Mouse (Mus musculus): Measurements from ENCODE around the gene Cda.

Gene Cda

DNA sequence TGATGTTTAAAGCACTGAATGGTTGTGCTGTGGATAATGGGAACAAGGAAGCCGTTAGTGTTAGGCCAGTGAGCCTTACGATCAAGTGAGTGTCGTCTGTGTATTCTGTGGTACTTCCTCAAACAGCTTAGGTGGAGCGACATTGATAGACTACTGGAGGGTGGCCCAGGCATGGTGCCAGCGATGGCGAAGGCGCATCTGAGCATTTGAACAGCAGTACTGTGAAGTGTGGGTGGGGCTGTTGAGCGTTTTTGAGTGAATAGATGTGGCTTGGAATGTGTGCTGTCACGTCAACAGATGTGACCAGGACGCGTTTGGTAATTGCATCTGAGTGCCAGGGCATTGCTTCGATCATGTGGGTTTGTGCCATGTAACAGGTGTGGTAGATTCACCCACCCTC is 60.1 kb downstream of the Cda start:
- no peak for DNase-seq (ENCODE audit: low spot score in 2 of 2)

DNA sequence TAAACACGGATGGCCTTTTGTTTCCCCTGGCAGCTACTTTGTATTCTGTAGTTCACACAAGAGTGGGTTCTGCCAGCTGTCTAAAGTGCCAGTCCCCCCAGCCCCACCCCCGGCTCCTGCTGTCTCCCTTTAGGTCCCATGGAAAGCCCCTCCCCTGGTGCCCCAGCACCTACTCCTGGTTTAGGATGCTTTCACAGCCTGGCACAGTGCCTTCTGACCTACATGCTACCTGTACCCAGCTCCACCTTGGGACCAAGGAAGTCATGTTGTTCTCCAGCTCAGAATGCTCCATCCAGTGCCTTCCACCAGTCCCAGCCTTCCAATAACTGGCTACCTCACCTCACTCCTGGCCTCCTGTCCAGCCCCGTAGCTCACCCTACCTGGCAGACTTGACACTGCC is 60.8 kb downstream of the Cda start:
- no peak for DNase-seq (ENCODE audit: low spot score in 2 of 2)

DNA sequence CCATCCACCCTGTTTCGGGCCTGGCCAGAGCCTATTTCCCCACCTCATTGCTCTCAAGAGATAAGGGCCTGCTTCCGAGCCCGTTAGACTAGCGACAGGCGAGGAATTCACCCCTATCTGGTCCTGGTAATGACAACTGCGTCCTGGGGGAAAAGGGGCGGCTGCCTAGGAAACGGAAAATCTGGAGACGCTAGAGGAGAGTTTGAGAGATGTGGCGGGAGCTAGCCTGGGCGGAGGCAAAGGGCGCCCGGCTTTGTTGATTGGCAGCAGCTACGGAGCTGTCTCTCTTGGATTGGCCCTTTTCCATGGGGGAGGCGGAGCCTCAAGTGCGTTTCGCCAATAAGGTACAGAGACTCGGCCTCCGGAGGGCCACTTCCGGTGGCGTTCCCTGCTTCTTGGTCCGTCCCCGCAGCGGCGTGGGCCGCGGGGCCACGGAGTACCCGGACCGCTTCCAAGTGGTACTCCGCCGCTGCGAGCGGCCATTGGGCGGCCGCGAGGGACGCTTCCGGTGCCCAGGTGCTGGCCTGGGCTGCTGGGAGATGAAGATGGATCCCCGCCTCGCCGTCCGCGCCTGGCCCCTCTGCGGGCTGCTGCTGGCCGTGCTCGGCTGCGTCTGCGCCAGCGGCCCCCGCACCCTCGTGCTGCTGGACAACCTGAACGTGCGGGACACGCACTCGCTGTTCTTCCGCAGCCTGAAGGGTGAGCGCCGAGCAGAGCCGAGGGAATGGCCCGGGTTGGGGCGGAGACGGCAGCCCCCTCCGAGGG is 63.3 kb downstream of the Cda start, which contains the start of gene Ddost:
Gene Ddost (plus strand): TSS at position 391 of the 765 bp plus-strand sequence.
- DNase-seq (ENCODE audit: low spot score in 2 of 2) = peak; percentile 96 to 98

DNA sequence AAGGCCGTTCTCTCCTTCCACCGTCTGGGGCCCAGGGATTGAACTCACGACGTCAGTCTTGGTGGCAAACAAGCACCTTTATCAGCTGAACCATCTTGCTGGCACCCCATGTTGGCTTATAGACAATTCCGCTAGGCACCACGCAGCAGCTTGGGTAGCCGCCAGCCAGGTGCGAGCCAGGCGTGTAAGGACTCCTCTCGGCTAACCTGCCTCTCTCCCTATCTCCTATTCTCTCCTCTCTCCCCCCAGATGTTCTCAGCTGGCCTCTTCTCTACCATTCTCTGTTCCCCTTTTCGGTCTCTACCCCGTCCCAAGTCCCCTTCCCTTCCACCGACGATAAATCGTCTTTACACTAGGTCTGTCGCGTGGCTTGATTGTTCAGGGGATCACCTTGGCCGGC is 64.0 kb downstream of the Cda start:
- DNase-seq (ENCODE audit: low spot score in 2 of 2) = no peak

DNA sequence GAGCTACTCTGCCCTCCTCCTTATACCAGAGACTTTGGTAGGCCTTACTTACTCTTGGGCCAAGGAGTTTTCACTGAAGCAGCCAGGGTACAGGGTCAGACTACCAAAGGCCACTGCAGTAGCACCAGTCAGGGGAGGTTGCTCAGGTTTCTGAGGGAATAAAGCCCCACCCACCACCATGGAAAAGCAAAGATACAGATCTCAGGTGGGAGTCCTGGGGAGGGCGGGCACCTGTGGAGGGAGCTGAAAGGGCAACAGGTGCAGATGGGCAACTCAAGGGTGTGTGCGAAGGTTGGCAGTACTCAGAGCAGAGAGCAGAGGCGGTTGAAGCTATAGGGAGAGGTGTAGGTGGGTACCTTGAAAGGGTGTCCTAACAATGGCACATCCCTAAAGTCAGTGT is 64.8 kb downstream of the Cda start:
- DNase-seq (ENCODE audit: low spot score in 2 of 2) = no peak

DNA sequence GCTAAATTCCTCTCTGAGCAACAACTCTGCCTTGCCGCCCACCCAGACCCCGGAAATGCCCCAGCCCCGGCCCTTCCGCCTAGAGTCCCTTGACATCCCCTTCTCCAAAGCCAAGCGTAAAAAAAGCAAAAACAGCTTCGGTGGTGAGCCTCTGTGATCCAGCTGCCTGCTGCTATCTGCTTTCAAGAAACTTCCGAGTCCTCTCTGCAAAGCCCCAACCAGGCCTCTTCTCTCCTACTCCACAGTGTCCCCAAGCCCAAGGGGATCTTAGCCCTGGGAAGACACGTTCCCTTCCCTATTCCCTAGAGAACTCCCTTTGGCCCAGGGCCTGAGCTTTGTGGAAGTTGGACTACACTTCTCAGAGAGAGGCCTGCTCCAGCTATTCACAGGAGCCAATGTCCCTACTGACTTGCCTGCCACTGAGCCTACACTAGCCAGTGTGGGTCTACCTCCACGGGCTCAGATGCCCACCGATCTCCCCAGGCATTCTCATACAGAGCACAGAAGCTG is 66.5 kb downstream of the Cda start:
- no peak for DNase-seq (ENCODE audit: low spot score in 2 of 2)

DNA sequence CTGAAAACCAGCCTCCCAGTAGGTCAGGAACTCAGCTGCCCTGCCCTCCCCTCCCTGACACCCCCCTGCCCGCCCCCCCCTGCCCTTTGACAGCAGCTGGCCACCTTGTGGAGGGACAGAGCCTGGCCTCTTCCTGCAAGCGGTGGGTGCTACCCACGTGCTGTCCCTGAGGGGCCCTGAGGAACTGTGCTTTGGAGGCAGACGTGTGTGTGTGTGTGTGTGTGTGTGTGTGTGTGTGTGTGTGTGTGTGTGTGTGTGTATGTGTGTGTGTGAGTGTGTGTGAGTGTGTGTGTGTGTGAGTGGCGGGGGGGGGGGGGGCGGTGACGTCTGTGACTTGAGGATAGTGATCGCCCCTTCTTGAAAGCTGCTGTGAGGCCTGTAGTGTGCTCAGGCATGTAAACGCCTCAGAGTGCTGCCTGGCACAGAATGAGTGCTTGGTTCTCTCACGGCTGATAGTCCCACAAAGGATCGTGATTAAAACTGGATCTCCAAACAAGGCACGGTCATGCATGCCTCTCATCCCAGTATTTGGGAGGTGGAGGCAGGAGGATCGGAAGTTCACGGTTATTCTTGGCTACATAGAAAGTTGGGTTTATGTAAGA is 73.7 kb downstream of the Cda start:
- DNase-seq (ENCODE audit: low spot score in 2 of 2) = no peak

DNA sequence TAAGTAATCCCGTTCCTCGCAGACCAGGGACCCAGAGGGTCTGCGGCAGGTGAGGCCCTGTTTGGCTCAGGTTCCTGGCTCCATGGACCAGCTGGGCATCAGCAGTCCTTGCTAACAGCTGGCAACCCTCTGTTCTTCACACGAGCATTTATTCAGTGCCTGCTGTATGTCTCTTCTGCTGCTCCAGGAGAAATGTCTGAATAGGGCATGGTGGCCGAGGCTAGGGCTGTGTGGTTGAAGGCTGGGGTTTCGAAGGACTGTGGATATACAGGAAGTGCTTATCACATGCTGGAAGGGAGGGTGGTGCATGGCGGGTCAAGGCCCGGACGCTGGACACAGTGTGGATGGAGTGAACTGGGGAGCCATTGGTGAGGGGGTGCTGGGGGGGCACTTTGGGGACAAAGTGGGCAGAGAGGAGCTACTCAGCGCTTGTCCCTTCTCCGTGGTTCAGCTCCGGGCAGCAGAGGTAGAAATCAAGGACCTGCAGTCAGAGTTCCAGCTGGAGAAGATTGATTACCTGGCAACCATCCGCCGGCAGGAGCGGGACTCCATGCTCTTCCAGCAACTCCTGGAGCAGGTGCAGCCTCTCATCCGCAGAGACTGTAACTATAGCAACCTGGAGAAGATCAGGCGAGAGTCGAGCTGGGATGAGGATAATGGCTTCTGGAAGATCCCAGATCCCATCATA is 74.4 kb downstream of the Cda start:
- DNase-seq (ENCODE audit: low spot score in 2 of 2) = no peak

DNA sequence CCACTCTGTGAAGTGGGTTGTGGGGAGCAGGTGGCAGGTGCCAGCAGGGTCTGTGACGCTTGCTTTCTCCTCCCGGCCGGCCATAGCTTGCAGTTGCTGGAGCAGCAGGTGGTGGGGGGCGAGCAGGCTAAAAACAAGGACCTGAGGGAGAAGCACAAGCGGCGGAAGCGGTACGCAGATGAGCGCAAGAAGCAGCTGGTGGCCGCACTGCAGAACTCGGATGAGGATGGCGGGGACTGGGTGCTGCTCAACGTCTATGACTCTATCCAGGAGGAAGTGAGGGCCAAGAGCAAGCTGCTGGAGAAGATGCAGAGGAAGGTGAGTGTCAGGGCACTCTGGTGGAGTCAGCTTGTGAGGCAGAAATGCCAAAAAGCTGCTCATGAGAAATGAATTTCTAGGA is 75.8 kb downstream of the Cda start:
- no peak for DNase-seq (ENCODE audit: low spot score in 2 of 2)

DNA sequence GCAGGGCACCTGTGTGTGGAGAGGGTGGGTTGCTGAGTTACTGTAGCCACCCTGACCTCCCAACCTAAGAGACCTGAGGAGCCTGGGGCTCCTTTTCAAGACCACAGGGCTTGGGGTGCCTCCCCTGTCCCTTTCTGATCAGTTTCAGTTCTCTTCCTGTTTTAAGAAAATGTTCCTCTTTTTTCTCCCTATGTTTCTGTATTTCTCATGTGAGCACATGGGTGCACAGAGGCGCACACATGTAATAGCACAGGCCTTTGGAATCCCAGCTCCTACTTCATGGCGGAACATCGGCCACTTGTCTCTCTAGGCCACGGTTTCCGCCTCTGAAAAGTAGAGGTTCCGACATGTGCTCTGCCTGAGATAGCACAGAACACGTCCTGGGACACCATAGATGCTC is 79.1 kb downstream of the Cda start:
- DNase-seq (ENCODE audit: low spot score in 2 of 2) = no peak

All from spleen, postnatal 36 days (tissue).